Mouse (Mus musculus): ENCODE data around the gene Tax1bp1.

Gene Tax1bp1

DNA sequence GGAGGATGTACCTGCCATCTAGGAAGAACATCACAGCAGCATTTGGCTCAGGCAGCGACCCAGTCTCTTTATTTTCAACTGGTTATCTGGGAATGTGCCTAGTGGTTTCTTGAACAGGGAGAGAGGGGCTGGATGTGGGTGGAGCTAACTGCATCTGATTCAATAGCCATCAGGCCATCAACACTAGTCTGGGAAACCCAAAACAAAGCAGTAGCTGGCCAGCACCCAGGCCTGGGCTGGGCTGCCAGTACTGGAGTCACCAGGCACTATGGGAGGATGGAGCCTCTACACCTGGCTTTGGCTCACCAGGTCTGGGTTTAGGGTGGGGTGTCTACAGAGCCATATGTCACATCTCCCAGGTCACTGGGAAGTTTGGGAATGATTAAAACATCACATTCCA lies 83.2 kb downstream of the Tax1bp1 start:
- DNase-seq (ENCODE audit: low spot score) = no peak

DNA sequence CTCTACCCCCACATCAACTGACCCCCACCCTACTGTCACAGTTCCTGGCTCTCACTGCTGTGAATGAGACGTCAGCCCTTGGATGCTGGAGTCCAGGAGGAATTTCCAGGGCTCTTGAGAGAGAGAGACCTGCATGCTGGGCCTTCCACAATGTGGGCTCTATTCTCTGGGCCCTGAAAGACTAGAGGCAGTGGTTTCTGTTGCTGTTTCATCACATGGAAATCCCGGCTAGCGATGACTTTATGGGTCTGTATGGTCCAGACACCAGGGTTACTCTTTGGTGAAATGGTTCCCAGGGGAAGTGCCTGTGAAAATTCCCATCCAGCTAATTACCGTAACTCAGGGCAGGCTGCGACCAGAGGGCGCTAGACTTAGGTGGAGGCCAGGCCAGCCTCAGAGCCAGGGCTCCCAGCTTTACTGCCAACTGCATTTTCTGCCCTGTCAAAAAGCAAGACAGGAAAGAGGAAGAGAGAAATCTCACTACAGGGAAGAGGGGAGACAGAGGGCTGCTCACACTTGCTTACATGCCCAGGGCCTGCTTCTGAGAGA lies 83.8 kb downstream of the Tax1bp1 start:
- no peak for DNase-seq (ENCODE audit: low spot score)

DNA sequence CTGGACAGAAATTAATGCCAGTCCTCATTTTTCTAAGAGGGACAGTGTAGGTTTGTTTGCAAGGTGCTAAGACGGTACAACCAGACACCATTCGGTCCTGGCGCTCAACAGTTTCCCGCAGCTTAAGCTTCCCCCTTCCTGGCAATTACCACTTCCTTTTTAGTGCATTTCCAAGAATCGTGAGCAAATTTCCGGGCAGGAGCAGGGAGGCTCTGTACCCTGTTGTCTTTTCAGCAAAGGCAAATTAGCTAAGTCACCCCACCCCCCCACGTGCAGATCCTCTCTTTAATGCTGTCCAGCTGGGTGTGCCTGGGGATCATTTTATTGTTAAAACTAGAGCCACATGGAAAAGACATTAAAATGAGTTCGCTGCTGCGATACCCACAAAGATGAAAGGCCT lies 88.7 kb downstream of the Tax1bp1 start:
- DNase-seq (ENCODE audit: low spot score) = no peak

DNA sequence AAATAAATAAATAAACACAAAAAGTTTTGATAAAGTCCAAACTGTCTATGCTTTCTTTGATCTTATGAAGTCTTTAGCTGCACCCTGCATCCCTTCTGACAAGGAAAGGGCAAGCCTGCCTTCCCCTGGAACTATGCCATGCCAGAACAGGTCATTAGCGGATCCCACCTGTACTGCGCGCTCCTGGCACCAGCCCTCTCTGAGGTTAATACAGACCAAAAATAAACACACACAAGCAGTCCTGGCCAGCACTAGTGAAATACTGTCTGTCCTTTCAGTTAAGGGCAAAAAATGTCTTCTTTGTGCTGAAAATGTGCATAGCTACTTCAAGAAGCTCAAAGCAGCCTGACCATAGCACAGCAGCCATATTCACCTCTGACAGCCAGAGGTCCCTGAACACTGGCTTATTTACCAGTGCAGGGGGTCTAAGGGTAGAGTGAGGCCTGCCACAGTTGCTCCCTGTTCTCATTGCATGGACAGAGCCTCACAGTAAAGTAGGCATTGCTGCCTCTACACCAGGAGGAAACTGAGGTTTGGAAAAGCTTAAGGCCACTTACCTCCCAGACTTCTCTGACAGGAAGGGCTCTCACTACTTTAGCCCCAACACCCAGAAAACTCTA lies 91.8 kb downstream of the Tax1bp1 start:
- no peak for DNase-seq (ENCODE audit: low spot score)
